Comparison of ENCODE assay signal across 8 mouse cellular contexts in genomic region chr17:24141425-24141920, GRCm38 (mm10). TPM values are rescaled to one million over a fixed set of nuclear protein-coding genes. Genes with fewer than 3 reads are reported as not detected.
DNase-seq lines count a peak whose midpoint lies in the region; ATAC-seq and TF ChIP-seq lines count a peak whose summit lies in the region.

No protein-coding gene starts in this region.

- TF ChIP-seq CTCF in hindbrain, postnatal 0 days (IDR thresholded peaks at IDR 0.05; ENCODE audit: low read depth), result no peak
- TF ChIP-seq CTCF in left cerebral cortex, adult 2 months (IDR thresholded peaks at IDR 0.05), result no peak

- H3K27me3 ChIP-seq in hindbrain, postnatal 0 days (ENCODE audit: insufficient read depth, low read length), result no peaks in the 10 kb centered on the region

- H3K4me1 ChIP-seq in hindbrain, postnatal 0 days (ENCODE audit: insufficient read depth, low read length), result peaks cover 8% of the 10 kb centered on the region; the same call in 1 of the 2 replicates

- peak overlapping the region; percentile 97 for H3K4me3 ChIP-seq in hindbrain, postnatal 0 days (ENCODE audit: low read length)
- H3K4me3 ChIP-seq in left cerebral cortex, adult 2 months, result peak overlapping the region; percentile 98

- no peaks in the 10 kb centered on the region for H3K36me3 ChIP-seq in hindbrain, postnatal 0 days (ENCODE audit: insufficient read depth, low read length)

- WGBS in hindbrain, postnatal 0 days, result 0% methylated on average over 53 of the region's 57 CpGs

- H3K9me3 ChIP-seq in hindbrain, postnatal 0 days (ENCODE audit: low read length), result no peaks in the 10 kb centered on the region

- H3K27ac ChIP-seq in hindbrain, postnatal 0 days, result peak overlapping the region; percentile 91
- peak overlapping the region; percentile 93 for H3K27ac ChIP-seq in left cerebral cortex, adult 2 months

- intact Hi-C loops in left cerebral cortex, adult 2 months (cut with DNase I), result no loop called here

- peak; percentile 99 for ATAC-seq in hindbrain, postnatal 0 days
- ATAC-seq in megakaryocyte, adult 5-6 weeks (ENCODE audit: poor library complexity, severe bottlenecking), result peak; percentile 98

- H3K9ac ChIP-seq in hindbrain, postnatal 0 days (replicated peaks; ENCODE audit: low read length), result peak overlapping the region; percentile 87

- H3K4me2 ChIP-seq in hindbrain, postnatal 0 days (ENCODE audit: low read depth, low read length), result peak overlapping the region; percentile 94

- DNase-seq in WW6 (ENCODE audit: low read depth, low spot score), result peak; percentile 83
- DNase-seq in cerebellum, postnatal 4 days (ENCODE audit: low spot score in 2 of 2), result peak; percentile 96 to 98
- peak; percentile 97 for DNase-seq in gastrocnemius, adult 18-20 months (ENCODE audit: low spot score)
- DNase-seq in hindbrain, postnatal 0 days (ENCODE audit: low spot score), result peak; percentile 99
- DNase-seq in left cerebral cortex, adult 2 months (ENCODE audit: extremely low spot score in 1 of 2, low spot score in 2 of 2), result peak; percentile 97 to 98
- DNase-seq in right cerebral cortex, adult 2 months (ENCODE audit: low spot score in 2 of 2), result peak; percentile 96 to 97
- peak; percentile 97 for DNase-seq in urinary bladder, postnatal 14 days (ENCODE audit: low spot score)

RNA-seq across cellular contexts. Expression of gene Pdpk1, which starts 9.3 kb away (rescaled TPM):
- 10 to 100 TPM; 31.2 to 40.1 TPM for total RNA-seq in gastrocnemius, adult 18-20 months (2021)
- total RNA-seq in hindbrain, postnatal 0 days (2014; rRNA removed), result 49.2 and 54.1 TPM in 2 replicates
- polyA plus RNA-seq in hindbrain, postnatal 0 days (2015; fragmentation: Nextera tagmentation; extraction: Ambion mirVana), result 51.4 and 56.3 TPM in 2 replicates
- total RNA-seq in left cerebral cortex, adult 2 months (2021), result 100 to 1,000 TPM; 114 to 116 TPM
- total RNA-seq in megakaryocyte, adult 5-6 weeks (2015), result 45.4 and 51.3 TPM in 2 replicates
- 50.6 and 57.7 TPM in 2 replicates for total RNA-seq in megakaryocyte, adult 5-6 weeks (2017)

RNA-seq across cellular contexts. Expression of gene Amdhd2, which starts 22.1 kb away (rescaled TPM):
- total RNA-seq in gastrocnemius, adult 18-20 months (2021), result 1 to 10 TPM; 9.1 to 9.2 TPM
- total RNA-seq in hindbrain, postnatal 0 days (2014; rRNA removed), result 42.0 and 53.0 TPM in 2 replicates
- 38.4 and 40.0 TPM in 2 replicates for polyA plus RNA-seq in hindbrain, postnatal 0 days (2015; fragmentation: Nextera tagmentation; extraction: Ambion mirVana)
- 10 to 100 TPM; 29.2 to 32.0 TPM for total RNA-seq in left cerebral cortex, adult 2 months (2021)
- total RNA-seq in megakaryocyte, adult 5-6 weeks (2015), result 28.8 and 36.3 TPM in 2 replicates
- total RNA-seq in megakaryocyte, adult 5-6 weeks (2017), result 44.4 and 68.1 TPM in 2 replicates

RNA-seq across cellular contexts. Expression of gene Atp6v0c, which starts 28.0 kb away (rescaled TPM):
- total RNA-seq in gastrocnemius, adult 18-20 months (2021), result 100 to 1,000 TPM; 151 to 164 TPM
- 780 and 854 TPM in 2 replicates for total RNA-seq in hindbrain, postnatal 0 days (2014; rRNA removed)
- polyA plus RNA-seq in hindbrain, postnatal 0 days (2015; fragmentation: Nextera tagmentation; extraction: Ambion mirVana), result 2,172 and 2,275 TPM in 2 replicates
- total RNA-seq in left cerebral cortex, adult 2 months (2021), result 1,000 to 10,000 TPM; 1,211 to 1,240 TPM
- total RNA-seq in megakaryocyte, adult 5-6 weeks (2015), result 468 and 476 TPM in 2 replicates
- total RNA-seq in megakaryocyte, adult 5-6 weeks (2017), result 175 and 180 TPM in 2 replicates

Comparison
In these comparisons a context has a peak if more than half of its experiments do, and no peak if none do; other contexts are left out.
1. Peak in every context shown above with its lines: DNase-seq, ATAC-seq, H3K4me3 ChIP-seq and H3K27ac ChIP-seq.